Mouse (Mus musculus): ENCODE measurements around the gene Eif2b3. TPM values are rescaled to one million over a fixed set of nuclear protein-coding genes. Genes with fewer than 3 reads are reported as not detected.

Eif2b3 gene
- polyA plus RNA-seq, 1 experiment from 2014 or later: 45.7 TPM

Other genes with a start within 250 kb of the Eif2b3 start
- 31.7 and 32.6 TPM in 2 replicates for gene Toe1, start 211.8 kb upstream of the Eif2b3 start, polyA plus RNA-seq (2015; fragmentation: Nextera tagmentation; extraction: Ambion mirVana)
- 14.8 and 16.6 TPM in 2 replicates for gene Mutyh, start 211.7 kb upstream of the Eif2b3 start, polyA plus RNA-seq (2015; fragmentation: Nextera tagmentation; extraction: Ambion mirVana)
- gene Hpdl, start 197.7 kb upstream of the Eif2b3 start, polyA plus RNA-seq (2015; fragmentation: Nextera tagmentation; extraction: Ambion mirVana): 0.85 and 0.94 TPM in 2 replicates
- gene Zswim5, start 142.0 kb upstream of the Eif2b3 start, polyA plus RNA-seq (2015; fragmentation: Nextera tagmentation; extraction: Ambion mirVana): 12.8 TPM in 2 replicates
- gene Urod, start 25.0 kb upstream of the Eif2b3 start, polyA plus RNA-seq (2015; fragmentation: Nextera tagmentation; extraction: Ambion mirVana): 81.6 and 88.2 TPM in 2 replicates
- 17.4 and 17.9 TPM in 2 replicates for gene Hectd3, start 24.1 kb upstream of the Eif2b3 start, polyA plus RNA-seq (2015; fragmentation: Nextera tagmentation; extraction: Ambion mirVana)
- gene Ptch2, start 76.7 kb downstream of the Eif2b3 start, polyA plus RNA-seq (2015; fragmentation: Nextera tagmentation; extraction: Ambion mirVana): 4.0 and 5.8 TPM in 2 replicates
- 3.1 and 3.9 TPM in 2 replicates for gene Btbd19, start 106.3 kb downstream of the Eif2b3 start, polyA plus RNA-seq (2015; fragmentation: Nextera tagmentation; extraction: Ambion mirVana)
- gene Tctex1d4, start 107.4 kb downstream of the Eif2b3 start, polyA plus RNA-seq (2015; fragmentation: Nextera tagmentation; extraction: Ambion mirVana): 0.40 TPM in 1 of 2 replicates, not detected in the other
- 11.4 and 12.0 TPM in 2 replicates for gene Plk3, start 114.6 kb downstream of the Eif2b3 start, polyA plus RNA-seq (2015; fragmentation: Nextera tagmentation; extraction: Ambion mirVana)
- gene Rps8, start 136.8 kb downstream of the Eif2b3 start, polyA plus RNA-seq (2015; fragmentation: Nextera tagmentation; extraction: Ambion mirVana): 667 and 710 TPM in 2 replicates
- 68.4 and 74.1 TPM in 2 replicates for gene Kif2c, start 163.2 kb downstream of the Eif2b3 start, polyA plus RNA-seq (2015; fragmentation: Nextera tagmentation; extraction: Ambion mirVana)
- 6.7 and 6.9 TPM in 2 replicates for gene Tmem53, start 232.5 kb downstream of the Eif2b3 start, polyA plus RNA-seq (2015; fragmentation: Nextera tagmentation; extraction: Ambion mirVana)
- gene Armh1, start 232.7 kb downstream of the Eif2b3 start, polyA plus RNA-seq (2015; fragmentation: Nextera tagmentation; extraction: Ambion mirVana): 0.38 and 0.65 TPM in 2 replicates